Mouse (Mus musculus): ENCODE results near the gene Dpp3. TPM values are rescaled to one million over a fixed set of nuclear protein-coding genes. Genes with fewer than 3 reads are reported as not detected.

Dpp3 gene
- polyA plus RNA-seq, 1 experiment: 132 TPM

DNA sequence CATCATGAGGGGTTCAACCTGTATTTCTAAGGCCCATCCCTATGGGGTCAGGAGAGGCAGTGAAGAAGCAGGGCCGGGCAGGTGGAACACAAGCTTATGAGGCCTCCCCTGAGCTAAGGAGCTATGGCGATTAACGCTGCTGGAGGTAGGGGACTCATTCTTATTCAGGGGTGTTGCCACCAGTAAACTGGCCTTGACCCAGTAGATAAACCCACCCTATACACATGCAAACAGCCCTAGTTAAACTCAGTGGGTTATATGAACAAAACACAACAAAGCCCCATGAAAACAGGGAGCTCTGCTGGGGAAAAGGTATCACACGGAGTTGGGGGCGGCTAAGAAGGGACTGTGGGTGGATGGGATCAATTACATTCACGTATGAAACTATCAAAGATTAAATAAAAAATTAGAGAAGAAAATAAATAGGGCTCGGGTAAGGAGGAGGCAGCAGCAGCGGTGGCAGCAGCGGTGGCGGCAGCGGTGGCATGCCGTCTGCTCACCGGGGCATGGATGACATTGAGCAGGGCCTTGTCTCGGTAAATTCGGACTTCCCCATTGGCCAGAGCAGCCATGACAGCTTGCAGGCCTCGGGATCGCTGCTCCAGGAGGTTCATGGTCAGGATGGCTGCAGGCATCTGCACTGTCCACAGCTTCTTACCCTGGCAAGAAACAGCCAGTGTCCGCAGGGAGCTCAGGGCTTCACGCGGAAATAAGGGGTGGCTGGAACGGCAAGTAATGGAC, 31.1 kb downstream of the Dpp3 start:
- Histone ChIP-seq H3K4me3 (ENCODE audit: low read depth, low read length) (no peak overlapping the region), H3K36me3 (ENCODE audit: control insufficient read depth, insufficient read depth, low read length) (no peaks in the 10 kb centered on the region), H3K4me1 (ENCODE audit: control insufficient read depth, insufficient read depth, insufficient read length, low read length) (no peaks in the 10 kb centered on the region), H3K27ac (ENCODE audit: insufficient read depth, low read depth, low read length) (no peak overlapping the region), H3K27me3 (ENCODE audit: control insufficient read depth, insufficient read depth, low read length) (no peaks in the 10 kb centered on the region)
- TF ChIP-seq CTCF (IDR thresholded peaks at IDR 0.05; ENCODE audit: extremely low read depth, insufficient read length, insufficient replicate concordance, low read depth, low read length) (no peak), POLR2A (IDR thresholded peaks at IDR 0.05; ENCODE audit: low read depth, low read length) (no peak)
- WGBS: 71% methylated on average over 21 of the region's 21 CpGs

DNA sequence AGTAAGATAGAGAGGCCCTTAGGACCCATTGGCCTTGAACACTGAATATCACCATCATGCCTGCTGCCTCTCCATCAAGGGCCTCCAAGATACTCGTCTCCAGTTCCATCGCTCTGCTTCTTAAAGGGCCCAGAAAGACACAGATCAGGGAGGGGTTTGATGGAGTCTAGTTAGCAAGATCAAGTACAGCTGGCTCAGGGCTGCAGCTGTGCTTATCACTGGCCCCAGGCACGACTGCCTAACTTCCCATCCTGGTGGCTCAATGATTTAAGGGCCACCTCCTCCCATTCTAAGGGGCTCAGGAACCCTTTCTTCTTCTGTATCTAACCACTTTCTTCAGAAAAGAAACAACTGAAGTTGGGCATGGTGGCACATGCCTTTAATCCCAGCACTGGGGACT, 36.3 kb downstream of the Dpp3 start:
- no peak overlapping the region for H3K27ac ChIP-seq (ENCODE audit: insufficient read depth, low read depth, low read length)
- WGBS: 62% methylated on average over 3 of the region's 3 CpGs
- no peaks in the 10 kb centered on the region for H3K36me3 ChIP-seq (ENCODE audit: control insufficient read depth, insufficient read depth, low read length)
- no peak overlapping the region for H3K4me3 ChIP-seq (ENCODE audit: low read depth, low read length)
- TF ChIP-seq POLR2A (IDR thresholded peaks at IDR 0.05; ENCODE audit: low read depth, low read length) (no peak), CTCF (IDR thresholded peaks at IDR 0.05; ENCODE audit: extremely low read depth, insufficient read length, insufficient replicate concordance, low read depth, low read length) (no peak)
- H3K27me3 ChIP-seq (ENCODE audit: control insufficient read depth, insufficient read depth, low read length): no peaks in the 10 kb centered on the region
- H3K4me1 ChIP-seq (ENCODE audit: control insufficient read depth, insufficient read depth, insufficient read length, low read length): no peaks in the 10 kb centered on the region

DNA sequence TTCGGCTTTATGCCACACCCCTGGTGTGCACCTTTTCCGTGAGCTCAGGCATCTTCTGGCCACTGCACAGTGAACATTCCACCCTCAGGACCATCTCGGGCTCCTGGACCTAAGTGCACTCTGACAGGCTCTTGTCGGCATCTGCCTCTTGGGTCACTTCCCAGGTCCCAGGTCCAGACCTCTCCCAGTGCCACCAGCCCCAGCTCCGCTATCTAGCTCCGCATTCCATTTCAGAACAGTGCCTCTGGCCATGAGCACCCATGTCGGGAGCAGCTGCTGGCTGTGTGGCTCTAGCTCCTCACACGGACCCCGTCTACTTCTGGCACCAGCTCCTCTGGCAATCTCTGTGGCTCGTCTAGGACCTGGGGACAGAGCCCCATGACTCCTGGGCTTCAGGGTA, 38.3 kb downstream of the Dpp3 start:
- WGBS: 70% methylated on average over 10 of the region's 10 CpGs
- Histone ChIP-seq H3K27ac (ENCODE audit: insufficient read depth, low read depth, low read length) (no peak overlapping the region), H3K4me3 (ENCODE audit: low read depth, low read length) (no peak overlapping the region), H3K36me3 (ENCODE audit: control insufficient read depth, insufficient read depth, low read length) (no peaks in the 10 kb centered on the region), H3K4me1 (ENCODE audit: control insufficient read depth, insufficient read depth, insufficient read length, low read length) (no peaks in the 10 kb centered on the region), H3K27me3 (ENCODE audit: control insufficient read depth, insufficient read depth, low read length) (no peaks in the 10 kb centered on the region)
- TF ChIP-seq CTCF (IDR thresholded peaks at IDR 0.05; ENCODE audit: extremely low read depth, insufficient read length, insufficient replicate concordance, low read depth, low read length) (no peak), POLR2A (IDR thresholded peaks at IDR 0.05; ENCODE audit: low read depth, low read length) (no peak)

DNA sequence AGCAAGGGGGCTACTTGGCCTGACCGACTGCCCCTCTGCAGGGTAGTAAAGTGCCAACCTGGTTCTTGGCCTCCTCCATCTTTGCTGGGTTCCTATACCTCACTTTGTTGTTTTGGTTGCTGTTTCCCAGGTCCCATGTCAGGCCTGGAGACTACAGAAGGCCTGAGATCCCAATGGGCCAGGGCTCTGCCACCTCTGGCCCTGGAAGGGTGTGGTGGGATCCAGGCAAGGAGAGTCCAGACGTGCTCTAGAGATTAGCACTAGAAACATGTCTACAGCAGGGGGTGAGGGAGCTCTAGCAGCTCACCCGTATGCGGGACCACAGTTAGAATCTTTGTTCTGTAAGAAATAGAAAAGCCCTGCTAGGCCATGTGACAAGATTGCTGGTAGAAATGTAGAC, 44.1 kb downstream of the Dpp3 start:
- no peaks in the 10 kb centered on the region for H3K27me3 ChIP-seq (ENCODE audit: control insufficient read depth, insufficient read depth, low read length)
- no peak overlapping the region for H3K4me3 ChIP-seq (ENCODE audit: low read depth, low read length)
- H3K27ac ChIP-seq (ENCODE audit: insufficient read depth, low read depth, low read length): no peak overlapping the region
- no peaks in the 10 kb centered on the region for H3K4me1 ChIP-seq (ENCODE audit: control insufficient read depth, insufficient read depth, insufficient read length, low read length)
- no peaks in the 10 kb centered on the region for H3K36me3 ChIP-seq (ENCODE audit: control insufficient read depth, insufficient read depth, low read length)
- TF ChIP-seq CTCF (IDR thresholded peaks at IDR 0.05; ENCODE audit: extremely low read depth, insufficient read length, insufficient replicate concordance, low read depth, low read length) (no peak), POLR2A (IDR thresholded peaks at IDR 0.05; ENCODE audit: low read depth, low read length) (no peak)
- 84% methylated on average over 4 of the region's 4 CpGs for WGBS

DNA sequence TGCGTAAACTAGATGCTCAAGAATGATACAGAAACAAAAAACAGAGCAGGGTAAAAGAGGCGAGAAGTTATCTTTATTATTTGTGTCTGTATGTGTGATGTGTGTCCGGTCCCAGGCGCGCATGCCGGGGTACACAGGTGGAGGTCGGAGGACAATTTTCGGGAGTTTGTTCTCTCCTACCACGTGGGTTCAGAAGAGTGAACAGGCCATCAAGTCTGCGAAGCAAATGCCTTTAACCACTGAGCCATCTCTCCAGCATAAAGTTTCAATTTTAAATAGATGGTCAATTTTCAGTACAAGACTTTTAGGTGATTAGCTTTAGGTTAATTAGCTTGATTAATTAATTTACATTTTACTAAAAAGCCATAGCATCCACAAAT, 48.8 kb downstream of the Dpp3 start:
- no peaks in the 10 kb centered on the region for H3K36me3 ChIP-seq (ENCODE audit: control insufficient read depth, insufficient read depth, low read length)
- peaks cover 6% of the 10 kb centered on the region for H3K4me1 ChIP-seq (ENCODE audit: control insufficient read depth, insufficient read depth, insufficient read length, low read length)
- H3K27ac ChIP-seq (ENCODE audit: insufficient read depth, low read depth, low read length): no peak overlapping the region
- TF ChIP-seq CTCF (IDR thresholded peaks at IDR 0.05; ENCODE audit: extremely low read depth, insufficient read length, insufficient replicate concordance, low read depth, low read length) (no peak), POLR2A (IDR thresholded peaks at IDR 0.05; ENCODE audit: low read depth, low read length) (no peak)
- 0 out of 2 replicates have a peak, but pooled peaks cover 2% of the 10 kb centered on the region for H3K27me3 ChIP-seq (ENCODE audit: control insufficient read depth, insufficient read depth, low read length)
- 34% methylated on average over 10 of the region's 10 CpGs for WGBS
- H3K4me3 ChIP-seq (ENCODE audit: low read depth, low read length): peak overlapping the region; percentile 27; the same call in 1 of the 2 replicates

DNA sequence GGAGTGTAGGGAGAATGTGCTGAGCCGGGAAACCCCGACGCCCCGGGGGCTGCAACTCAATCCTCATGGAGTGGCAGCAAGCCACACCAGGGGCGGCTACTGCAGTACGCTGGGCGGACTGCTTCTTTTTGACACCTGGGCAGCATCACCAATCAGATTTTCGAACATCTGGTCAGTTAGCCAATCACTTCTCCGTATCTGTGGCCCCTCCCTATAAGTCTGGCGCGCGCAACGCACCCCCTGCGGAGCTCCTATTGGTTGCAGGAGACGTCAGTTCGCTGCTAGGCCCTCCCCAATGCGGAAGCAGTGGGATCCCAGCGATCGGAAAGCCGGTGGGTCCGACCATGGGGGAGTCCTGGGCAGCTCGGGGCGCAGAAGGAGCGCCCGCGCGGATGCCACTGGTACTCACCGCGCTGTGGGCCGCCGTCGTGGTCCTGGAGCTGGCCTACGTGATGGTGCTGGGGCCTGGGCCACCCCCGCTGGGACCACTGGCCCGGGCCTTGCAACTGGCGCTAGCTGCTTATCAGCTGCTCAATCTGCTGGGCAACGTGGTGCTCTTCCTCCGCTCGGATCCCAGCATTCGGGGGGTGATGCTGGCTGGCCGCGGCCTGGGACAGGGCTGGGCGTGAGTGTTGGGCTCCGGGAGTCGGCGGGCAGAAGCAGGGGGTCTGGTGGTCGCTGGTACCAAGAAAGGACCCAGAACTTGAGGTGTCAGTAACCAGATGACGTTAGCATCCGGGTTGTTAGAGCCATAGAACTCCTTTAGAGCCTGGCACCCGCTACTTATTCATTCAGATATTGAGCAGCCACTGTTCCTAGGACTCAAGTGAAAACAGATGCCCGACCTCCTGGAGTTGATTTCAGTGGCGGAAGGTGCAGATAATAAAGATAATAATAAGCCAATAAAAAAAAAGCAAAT, 49.4 kb downstream of the Dpp3 start, which contains the start of gene Zdhhc24:
Gene Zdhhc24 (plus strand): TSS at position 264 of the 919 bp plus-strand sequence.
- H3K27ac ChIP-seq (ENCODE audit: insufficient read depth, low read depth, low read length): no peak within 1 kb of the TSS
- no peaks in the 10 kb centered on the region for H3K36me3 ChIP-seq (ENCODE audit: control insufficient read depth, insufficient read depth, low read length)
- no peak for TF ChIP-seq CTCF (IDR thresholded peaks at IDR 0.05; ENCODE audit: extremely low read depth, insufficient read length, insufficient replicate concordance, low read depth, low read length)
- peak; percentile 43; the same call in 1 of the 2 replicates for TF ChIP-seq POLR2A (IDR thresholded peaks at IDR 0.05; ENCODE audit: low read depth, low read length)
- H3K4me1 ChIP-seq (ENCODE audit: control insufficient read depth, insufficient read depth, insufficient read length, low read length): peaks cover 6% of the 10 kb centered on the region
- 0 out of 2 replicates have a peak, but pooled peaks cover 2% of the 10 kb centered on the region for H3K27me3 ChIP-seq (ENCODE audit: control insufficient read depth, insufficient read depth, low read length)
- H3K4me3 ChIP-seq (ENCODE audit: low read depth, low read length): peak within 1 kb of the TSS; percentile 92
- WGBS: under 1% methylated on average over 52 of the region's 52 CpGs

DNA sequence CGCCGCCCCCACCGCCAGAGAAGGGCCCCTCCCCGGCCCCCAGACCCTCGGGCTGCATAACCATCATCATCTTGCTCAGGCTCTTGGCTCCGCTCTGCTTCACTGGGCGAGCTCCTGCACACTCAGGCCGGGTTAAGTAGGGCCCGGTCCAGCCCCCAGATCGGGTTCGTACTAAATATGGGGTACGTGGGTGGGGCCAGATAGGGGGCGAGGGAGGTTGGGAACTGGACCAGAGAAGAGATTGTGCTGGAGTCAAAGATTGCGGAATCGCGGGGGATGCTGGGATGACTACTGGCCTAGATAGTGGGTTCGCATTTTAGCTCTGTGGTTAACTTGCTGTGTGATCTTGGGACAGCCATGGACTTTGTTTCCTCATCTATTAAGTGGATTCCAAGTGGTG, 50.3 kb downstream of the Dpp3 start, which contains the start of gene Actn3:
Gene Actn3 (minus strand): TSS at position 125 of the 400 bp plus-strand sequence.
- WGBS: 5% methylated on average over 17 of the region's 17 CpGs
- H3K36me3 ChIP-seq (ENCODE audit: control insufficient read depth, insufficient read depth, low read length): no peaks in the 10 kb centered on the region
- peaks cover 6% of the 10 kb centered on the region for H3K4me1 ChIP-seq (ENCODE audit: control insufficient read depth, insufficient read depth, insufficient read length, low read length)
- 0 out of 2 replicates have a peak, but pooled peaks cover 2% of the 10 kb centered on the region for H3K27me3 ChIP-seq (ENCODE audit: control insufficient read depth, insufficient read depth, low read length)
- no peak within 1 kb of the TSS for H3K27ac ChIP-seq (ENCODE audit: insufficient read depth, low read depth, low read length)
- TF ChIP-seq CTCF (IDR thresholded peaks at IDR 0.05; ENCODE audit: extremely low read depth, insufficient read length, insufficient replicate concordance, low read depth, low read length): no peak
- TF ChIP-seq POLR2A (IDR thresholded peaks at IDR 0.05; ENCODE audit: low read depth, low read length): no peak
- peak within 1 kb of the TSS; percentile 92 for H3K4me3 ChIP-seq (ENCODE audit: low read depth, low read length)

Data from small intestine, adult 2 months (tissue).